Mouse (Mus musculus): ENCODE data around the gene Pmpcb. TPM values are rescaled to one million over a fixed set of nuclear protein-coding genes. Genes with fewer than 3 reads are reported as not detected.
"Not testable (repeated sequence)": the region's sequence is repeated elsewhere in the genome, so short reads cannot be mapped to it uniquely, and the experiment has no call there.

Gene Pmpcb
- polyA plus RNA-seq, 1 experiment from 2014 or later = 81.3 TPM

DNA sequence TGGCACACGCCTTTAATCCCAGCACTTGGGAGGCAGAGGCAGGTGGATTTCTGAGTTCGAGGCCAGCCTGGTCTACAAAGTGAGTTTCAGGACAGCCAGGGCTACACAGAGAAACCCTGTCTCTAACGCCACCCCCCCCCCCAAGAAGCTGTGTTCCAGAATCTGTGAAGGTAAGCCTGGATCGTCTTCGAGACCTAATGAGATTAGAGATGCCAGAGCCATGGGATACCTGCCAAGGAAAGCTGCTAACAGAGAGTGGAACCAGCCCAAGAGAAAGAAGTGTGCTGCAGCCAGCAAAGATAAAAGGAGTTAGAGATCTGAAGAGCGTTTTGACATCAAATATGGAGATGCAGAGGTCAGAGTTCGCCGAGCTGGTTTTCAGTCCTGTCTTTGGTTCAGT is 28.9 kb upstream of the Pmpcb start:
- not testable (repeated sequence) for H3K4me2 ChIP-seq; H3K27me3 ChIP-seq; H3K9ac ChIP-seq; H3K27ac ChIP-seq; H3K4me3 ChIP-seq; ATAC-seq (ENCODE audit: low FRiP score); H3K36me3 ChIP-seq; H3K4me1 ChIP-seq (replicated peaks); H3K9me3 ChIP-seq
- 91% methylated on average over 8 of the region's 8 CpGs for WGBS

GRCm38 (mm10) chr5:21712127-21712715 is 24.7 kb upstream of the Pmpcb start:
- Histone ChIP-seq H3K9me3 (no peaks in the 10 kb centered on the region), H3K27ac (no peak overlapping the region), H3K4me3 (no peak overlapping the region), H3K27me3 (no peaks in the 10 kb centered on the region), H3K4me1 (replicated peaks) (no peaks in the 10 kb centered on the region), H3K4me2 (no peak overlapping the region), H3K9ac (no peak overlapping the region), H3K36me3 (no peaks in the 10 kb centered on the region)
- ATAC-seq (ENCODE audit: low FRiP score) = no peak
- WGBS = 72% methylated on average over 13 of the region's 13 CpGs

- no peak overlapping the region for H3K4me3 ChIP-seq
- no peak overlapping the region for H3K27ac ChIP-seq
- no peaks in the 10 kb centered on the region for H3K36me3 ChIP-seq
- WGBS = 95% methylated on average over 4 of the region's 4 CpGs
- no peaks in the 10 kb centered on the region for H3K4me1 ChIP-seq (replicated peaks)
- no peak overlapping the region for H3K9ac ChIP-seq
- no peaks in the 10 kb centered on the region for H3K9me3 ChIP-seq
- ATAC-seq (ENCODE audit: low FRiP score) = no peak
- no peak overlapping the region for H3K4me2 ChIP-seq
- H3K27me3 ChIP-seq = no peaks in the 10 kb centered on the region
These were observed 22.5 kb upstream of the Pmpcb start for GRCm38 (mm10) chr5:21714447-21714846.

- Histone ChIP-seq H3K4me2 (no peak overlapping the region), H3K4me1 (replicated peaks) (no peaks in the 10 kb centered on the region), H3K9me3 (no peaks in the 10 kb centered on the region), H3K9ac (no peak overlapping the region), H3K36me3 (no peaks in the 10 kb centered on the region), H3K27ac (no peak overlapping the region), H3K4me3 (no peak overlapping the region), H3K27me3 (no peaks in the 10 kb centered on the region)
- WGBS = 90% methylated on average over 10 of the region's 10 CpGs
- no peak for ATAC-seq (ENCODE audit: low FRiP score)
These were observed 19.7 kb upstream of the Pmpcb start for GRCm38 (mm10) chr5:21717165-21717715.

DNA sequence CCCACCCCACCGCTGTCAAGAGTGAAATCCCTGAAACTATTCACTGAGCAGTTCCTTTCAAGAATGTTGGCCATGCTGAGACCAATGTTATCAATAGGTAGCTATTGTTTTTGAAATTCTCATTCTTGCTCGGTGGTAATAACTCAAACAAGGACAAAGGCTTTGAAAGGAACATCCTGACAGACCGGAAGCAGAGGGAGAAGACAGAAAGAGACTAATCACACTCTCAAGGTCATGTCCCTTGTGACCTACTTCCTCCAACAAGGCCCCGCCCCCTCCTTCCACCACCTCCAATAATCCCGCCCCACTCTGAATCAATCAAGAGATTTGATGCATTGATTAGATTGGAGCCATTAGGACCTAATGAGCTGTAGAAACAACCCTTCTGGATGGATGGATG is 18.4 kb upstream of the Pmpcb start:
- H3K36me3 ChIP-seq = no peaks in the 10 kb centered on the region
- 70% methylated on average over 5 of the region's 5 CpGs for WGBS
- no peaks in the 10 kb centered on the region for H3K4me1 ChIP-seq (replicated peaks)
- H3K4me3 ChIP-seq = no peak overlapping the region
- no peaks in the 10 kb centered on the region for H3K27me3 ChIP-seq
- H3K9me3 ChIP-seq = no peaks in the 10 kb centered on the region
- no peak for ATAC-seq (ENCODE audit: low FRiP score)
- H3K4me2 ChIP-seq = no peak overlapping the region
- no peak overlapping the region for H3K27ac ChIP-seq
- H3K9ac ChIP-seq = no peak overlapping the region

DNA sequence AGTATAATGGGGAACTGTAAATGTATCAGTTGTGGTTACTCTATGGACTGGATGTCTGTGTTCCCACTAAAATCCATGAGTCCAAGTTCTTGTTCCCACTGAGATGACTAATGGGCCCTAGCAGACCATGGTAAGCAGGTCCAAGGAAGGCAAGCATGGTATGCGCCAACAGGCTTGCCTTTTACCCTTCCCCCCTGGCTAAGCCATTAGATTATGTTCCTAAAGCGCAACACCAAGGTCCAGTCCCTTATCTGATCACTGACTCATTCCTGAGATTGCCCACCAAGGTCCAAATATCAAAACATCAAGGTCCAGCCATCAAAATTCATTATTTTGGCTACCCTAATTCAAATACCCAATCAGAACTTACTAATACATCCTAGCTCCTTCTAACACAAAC is 17.7 kb upstream of the Pmpcb start:
- 93% methylated on average over 2 of the region's 2 CpGs for WGBS
- no peak overlapping the region for H3K4me3 ChIP-seq
- no peaks in the 10 kb centered on the region for H3K27me3 ChIP-seq
- H3K4me1 ChIP-seq (replicated peaks) = peaks cover under 1% of the 10 kb centered on the region; the same call in 1 of the 2 replicates
- H3K9ac ChIP-seq = no peak overlapping the region
- ATAC-seq (ENCODE audit: low FRiP score) = no peak
- no peaks in the 10 kb centered on the region for H3K9me3 ChIP-seq
- H3K27ac ChIP-seq = no peak overlapping the region
- H3K36me3 ChIP-seq = no peaks in the 10 kb centered on the region
- no peak overlapping the region for H3K4me2 ChIP-seq

- no peak for ATAC-seq (ENCODE audit: low FRiP score)
- WGBS = 45% methylated on average over 1 of the region's 1 CpGs
- H3K9ac ChIP-seq = no peak overlapping the region
These were observed 12.5 kb upstream of the Pmpcb start for GRCm38 (mm10) chr5:21724427-21724826.

GRCm38 (mm10) chr5:21724872-21725271 is 12.1 kb upstream of the Pmpcb start:
- no peaks in the 10 kb centered on the region for H3K36me3 ChIP-seq
- H3K4me3 ChIP-seq = no peak overlapping the region
- no peak overlapping the region for H3K9ac ChIP-seq
- no peak overlapping the region for H3K4me2 ChIP-seq
- H3K4me1 ChIP-seq (replicated peaks) = peaks cover 10% of the 10 kb centered on the region; the same call in 1 of the 2 replicates
- H3K27me3 ChIP-seq = no peaks in the 10 kb centered on the region
- no peaks in the 10 kb centered on the region for H3K9me3 ChIP-seq
- 30% methylated on average over 7 of the region's 7 CpGs for WGBS
- H3K27ac ChIP-seq = peak overlapping the region; percentile 75
- peak; percentile 15; the same call in 1 of the 2 replicates for ATAC-seq (ENCODE audit: low FRiP score)

More at GRCm38 (mm10) chr5:21724427-21724826, 12.5 kb upstream of the Pmpcb start:
- H3K36me3 ChIP-seq = no peaks in the 10 kb centered on the region
- H3K9me3 ChIP-seq = no peaks in the 10 kb centered on the region
- H3K27ac ChIP-seq = peak overlapping the region; percentile 75
- H3K4me1 ChIP-seq (replicated peaks) = peaks cover 10% of the 10 kb centered on the region; the same call in 1 of the 2 replicates
- no peaks in the 10 kb centered on the region for H3K27me3 ChIP-seq
- H3K4me2 ChIP-seq = no peak overlapping the region
- H3K4me3 ChIP-seq = no peak overlapping the region

GRCm38 (mm10) chr5:21729107-21729506 is 7.8 kb upstream of the Pmpcb start:
- Histone ChIP-seq H3K27ac (no peak overlapping the region), H3K36me3 (no peaks in the 10 kb centered on the region), H3K4me3 (no peak overlapping the region), H3K4me2 (no peak overlapping the region), H3K4me1 (replicated peaks) (peaks cover 27% of the 10 kb centered on the region), H3K9me3 (no peaks in the 10 kb centered on the region), H3K9ac (no peak overlapping the region), H3K27me3 (no peaks in the 10 kb centered on the region)
- no peak for ATAC-seq (ENCODE audit: low FRiP score)
- WGBS = 89% methylated on average over 5 of the region's 5 CpGs

- ATAC-seq (ENCODE audit: low FRiP score) = peak; percentile 21; the same call in 1 of the 2 replicates
- H3K36me3 ChIP-seq = no peaks in the 10 kb centered on the region
- no peak overlapping the region for H3K4me2 ChIP-seq
- WGBS = 19% methylated on average over 3 of the region's 3 CpGs
- no peaks in the 10 kb centered on the region for H3K27me3 ChIP-seq
- peaks cover 22% of the 10 kb centered on the region for H3K4me1 ChIP-seq (replicated peaks)
- no peaks in the 10 kb centered on the region for H3K9me3 ChIP-seq
- H3K4me3 ChIP-seq = no peak overlapping the region
- H3K9ac ChIP-seq = 0 out of 2 replicates have a peak overlapping the region, but pooled peaks have one; percentile 30
- H3K27ac ChIP-seq = peak overlapping the region; percentile 87
These were observed 4.6 kb upstream of the Pmpcb start for GRCm38 (mm10) chr5:21732177-21732911.

- H3K4me3 ChIP-seq = no peak overlapping the region
- ATAC-seq (ENCODE audit: low FRiP score) = peak; percentile 85
- 12% methylated on average over 8 of the region's 8 CpGs for WGBS
- H3K4me2 ChIP-seq = peak overlapping the region; percentile 13; the same call in 1 of the 2 replicates
- peaks cover 26% of the 10 kb centered on the region for H3K4me1 ChIP-seq (replicated peaks)
- H3K36me3 ChIP-seq = no peaks in the 10 kb centered on the region
- peak overlapping the region; percentile 87 for H3K27ac ChIP-seq
- no peaks in the 10 kb centered on the region for H3K9me3 ChIP-seq
- no peaks in the 10 kb centered on the region for H3K27me3 ChIP-seq
- H3K9ac ChIP-seq = no peak overlapping the region
These were observed 4.0 kb upstream of the Pmpcb start for GRCm38 (mm10) chr5:21732930-21733329.

- 81% methylated on average over 20 of the region's 20 CpGs for WGBS
- Histone ChIP-seq H3K4me1 (replicated peaks) (peaks cover 35% of the 10 kb centered on the region), H3K9me3 (no peaks in the 10 kb centered on the region), H3K27ac (no peak overlapping the region), H3K36me3 (peaks cover 11% of the 10 kb centered on the region), H3K4me3 (no peak overlapping the region), H3K27me3 (no peaks in the 10 kb centered on the region), H3K4me2 (0 out of 2 replicates have a peak overlapping the region, but pooled peaks have one; percentile 26), H3K9ac (no peak overlapping the region)
- ATAC-seq (ENCODE audit: low FRiP score) = no peak
These were observed 1.8 kb upstream of the Pmpcb start for GRCm38 (mm10) chr5:21735100-21735499.
